Mouse (Mus musculus): ENCODE measurements around the gene Slco3a1.
A peak's percentile ranks its signal among the peaks of the same experiment; 100 is the strongest.

DNA sequence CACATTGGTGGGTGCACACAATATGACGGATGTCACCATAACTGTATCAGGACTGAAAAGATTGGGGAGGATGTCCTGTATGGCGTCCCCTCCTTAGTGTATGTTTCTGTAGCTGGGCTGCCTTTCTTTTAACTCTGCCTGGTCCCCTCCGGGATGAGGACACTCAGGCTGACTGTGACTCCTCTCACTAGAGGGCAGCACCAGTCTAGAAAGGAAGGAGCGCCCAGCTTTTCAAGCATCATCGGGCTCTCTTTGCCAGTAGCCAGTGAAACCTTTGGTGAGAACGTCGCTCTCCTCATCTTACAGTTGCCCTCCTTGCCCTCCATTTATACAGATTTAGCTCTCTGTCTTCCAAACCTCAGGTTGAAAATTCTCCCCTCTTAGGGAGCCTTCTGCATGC is 187.2 kb downstream of the Slco3a1 start:
- TF ChIP-seq CTCF (IDR thresholded peaks at IDR 0.05; ENCODE audit: low read depth) (peak; percentile 48), EP300 (IDR thresholded peaks at IDR 0.05; ENCODE audit: low read depth) (no peak)
